Mouse (Mus musculus) neural tube, embryonic 14.5 days (tissue): ENCODE measurements around the gene Tcf19. TPM values are rescaled to one million over a fixed set of nuclear protein-coding genes. Genes with fewer than 3 reads are reported as not detected.

Experiments
- ATAC-seq: fragments of 200-750 bp; cut with Nextera tagmentation; 2 replicates; pipeline ENCODE4 v1.8.0; 2017; ENCODE audit warnings: low read depth, mild to moderate bottlenecking, moderate TSS enrichment, moderate library complexity
- H3K27ac ChIP-seq: fragments of 300-500 bp; sonication (generic); 2 replicates; pipeline ENCODE4 v1.5.1; 2014; ENCODE audit warnings: low read depth, mild to moderate bottlenecking, control low read depth, low read length, moderate library complexity, mixed read lengths
- H3K27me3 ChIP-seq: fragments of 300-500 bp; sonication (generic); 2 replicates; pipeline ENCODE4 v1.6.1; 2014; ENCODE audit warnings: low read length; ENCODE audit not compliant: control insufficient read depth, insufficient read depth
- H3K36me3 ChIP-seq: fragments of 300-500 bp; sonication (generic); 2 replicates; pipeline ENCODE4 v1.6.1; 2014; ENCODE audit warnings: low read length, mixed read lengths; ENCODE audit not compliant: control insufficient read depth, insufficient read depth
- H3K4me1 ChIP-seq: fragments of 300-500 bp; sonication (generic); 2 replicates; pipeline ENCODE4 v1.6.1; 2014; ENCODE audit warnings: low read length; ENCODE audit not compliant: control insufficient read depth, insufficient read depth
- H3K4me2 ChIP-seq: fragments of 300-500 bp; sonication (generic); 2 replicates; pipeline ENCODE4 v1.6.1; 2014; ENCODE audit warnings: mild to moderate bottlenecking, low read depth, low read length, control low read depth
- H3K4me3 ChIP-seq: fragments of 300-500 bp; sonication (generic); 2 replicates; pipeline ENCODE4 v1.5.1; 2014; ENCODE audit warnings: low read depth, low read length, control low read depth, mixed read lengths
- H3K9ac ChIP-seq: fragments of 300-500 bp; sonication (generic); replicated peaks from 2 replicates; pipeline ENCODE4 v1.6.1; 2014; ENCODE audit warnings: low read depth, mild to moderate bottlenecking, control low read depth, low read length, mixed read lengths
- H3K9me3 ChIP-seq: fragments of 300-500 bp; sonication (generic); 2 replicates; pipeline ENCODE4 v1.6.1; 2016; ENCODE audit warnings: low read length; ENCODE audit not compliant: control insufficient read depth
- WGBS: fragments of 180-500 bp; shearing (Covaris S2); extraction: QIAGEN DNeasy Blood & Tissue Kit; methylation state at CpG from one replicate; pipeline ENCODE4 v1.1.7; 2014; 5-methylcytosine and 5-hydroxymethylcytosine counted together
- polyA plus RNA-seq: library from polyadenylated mRNA; unstranded; fragments of >200 nt; fragmentation: Nextera tagmentation; extraction: Ambion mirVana; gene quantifications from 2 replicates; pipeline ENCODE4 v1.2.1, GENCODE M21; 2014

The Tcf19 gene
- polyA plus RNA-seq = 8.9 and 10.6 TPM in 2 replicates

GRCm38 (mm10) chr17:35516652-35517500, at the start of gene Tcf19, which contains the start of gene Cchcr1:
TSS of gene Tcf19 (minus strand) at chr17:35516824.
TSS of gene Cchcr1 (plus strand) at chr17:35517100.
- peak within 1 kb of the TSS; percentile 67 for H3K4me2 ChIP-seq
- no peaks in the 10 kb centered on the region for H3K36me3 ChIP-seq
- H3K27me3 ChIP-seq = no peaks in the 10 kb centered on the region
- WGBS = under 1% methylated on average over 65 of the region's 67 CpGs
- H3K27ac ChIP-seq = no peak within 1 kb of the TSS
- no peaks in the 10 kb centered on the region for H3K9me3 ChIP-seq
- peak; percentile 96 for ATAC-seq
- peak within 1 kb of the TSS; percentile 47 for H3K4me3 ChIP-seq
- H3K9ac ChIP-seq = peak within 1 kb of the TSS; percentile 37
- H3K4me1 ChIP-seq = peaks cover 9% of the 10 kb centered on the region; the same call in 1 of the 2 replicates

GRCm38 (mm10) chr17:35558216-35558615, 41.6 kb upstream of the Tcf19 start:
- H3K27ac ChIP-seq = no peak overlapping the region
- H3K9me3 ChIP-seq = no peaks in the 10 kb centered on the region
- no peaks in the 10 kb centered on the region for H3K4me1 ChIP-seq
- H3K9ac ChIP-seq = no peak overlapping the region
- no peak overlapping the region for H3K4me3 ChIP-seq
- no peak for ATAC-seq
- H3K36me3 ChIP-seq = no peaks in the 10 kb centered on the region
- WGBS = 65% methylated on average over 8 of the region's 8 CpGs
- no peaks in the 10 kb centered on the region for H3K27me3 ChIP-seq
- H3K4me2 ChIP-seq = no peak overlapping the region

- no peaks in the 10 kb centered on the region for H3K27me3 ChIP-seq
- no peaks in the 10 kb centered on the region for H3K36me3 ChIP-seq
- no peaks in the 10 kb centered on the region for H3K4me1 ChIP-seq
- H3K9ac ChIP-seq = no peak overlapping the region
- H3K27ac ChIP-seq = no peak overlapping the region
- no peak overlapping the region for H3K4me3 ChIP-seq
- no peak for ATAC-seq
- 79% methylated on average over 9 of the region's 9 CpGs for WGBS
- no peak overlapping the region for H3K4me2 ChIP-seq
- H3K9me3 ChIP-seq = no peaks in the 10 kb centered on the region
Observed at GRCm38 (mm10) chr17:35557351-35557750, 40.7 kb upstream of the Tcf19 start.

- no peak overlapping the region for H3K9ac ChIP-seq
- H3K36me3 ChIP-seq = no peaks in the 10 kb centered on the region
- no peak overlapping the region for H3K27ac ChIP-seq
- H3K9me3 ChIP-seq = no peaks in the 10 kb centered on the region
- no peak for ATAC-seq
- H3K4me3 ChIP-seq = no peak overlapping the region
- H3K27me3 ChIP-seq = no peaks in the 10 kb centered on the region
- no peak overlapping the region for H3K4me2 ChIP-seq
- WGBS = 33% methylated on average over 5 of the region's 5 CpGs
- H3K4me1 ChIP-seq = no peaks in the 10 kb centered on the region
Observed at GRCm38 (mm10) chr17:35556812-35557211, 40.2 kb upstream of the Tcf19 start.

GRCm38 (mm10) chr17:35556186-35556765, 39.7 kb upstream of the Tcf19 start:
- no peak for ATAC-seq
- Histone ChIP-seq H3K9me3 (no peaks in the 10 kb centered on the region), H3K4me2 (no peak overlapping the region), H3K36me3 (no peaks in the 10 kb centered on the region), H3K4me1 (no peaks in the 10 kb centered on the region), H3K27ac (no peak overlapping the region), H3K27me3 (no peaks in the 10 kb centered on the region), H3K9ac (no peak overlapping the region), H3K4me3 (no peak overlapping the region)
- 89% methylated on average over 13 of the region's 13 CpGs for WGBS

- WGBS = 89% methylated on average over 18 of the region's 18 CpGs
- no peak overlapping the region for H3K4me2 ChIP-seq
- ATAC-seq = no peak
- no peaks in the 10 kb centered on the region for H3K4me1 ChIP-seq
- H3K27me3 ChIP-seq = no peaks in the 10 kb centered on the region
- no peak overlapping the region for H3K27ac ChIP-seq
- H3K9ac ChIP-seq = no peak overlapping the region
- H3K36me3 ChIP-seq = no peaks in the 10 kb centered on the region
- H3K4me3 ChIP-seq = no peak overlapping the region
- no peaks in the 10 kb centered on the region for H3K9me3 ChIP-seq
Observed at GRCm38 (mm10) chr17:35554761-35555397, 38.3 kb upstream of the Tcf19 start.

GRCm38 (mm10) chr17:35554321-35554720, 37.7 kb upstream of the Tcf19 start:
- H3K27me3 ChIP-seq = no peaks in the 10 kb centered on the region
- 87% methylated on average over 5 of the region's 5 CpGs for WGBS
- H3K27ac ChIP-seq = no peak overlapping the region
- no peak for ATAC-seq
- no peaks in the 10 kb centered on the region for H3K36me3 ChIP-seq
- no peak overlapping the region for H3K9ac ChIP-seq
- H3K4me1 ChIP-seq = no peaks in the 10 kb centered on the region
- H3K4me2 ChIP-seq = no peak overlapping the region
- H3K4me3 ChIP-seq = no peak overlapping the region
- H3K9me3 ChIP-seq = no peaks in the 10 kb centered on the region

- no peak for ATAC-seq
- 79% methylated on average over 10 of the region's 10 CpGs for whole genome bisulfite sequencing
- no peak within 1 kb of the TSS for H3K9ac ChIP-seq
- no peak within 1 kb of the TSS for H3K4me3 ChIP-seq
- no peak within 1 kb of the TSS for H3K4me2 ChIP-seq
- H3K4me1 ChIP-seq = no peaks in the 10 kb centered on the region
- no peaks in the 10 kb centered on the region for H3K9me3 ChIP-seq
- no peaks in the 10 kb centered on the region for H3K36me3 ChIP-seq
- no peak within 1 kb of the TSS for H3K27ac ChIP-seq
- no peaks in the 10 kb centered on the region for H3K27me3 ChIP-seq
Observed at GRCm38 (mm10) chr17:35551881-35552414, 35.3 kb upstream of the Tcf19 start, which contains the start of gene Cdsn. TSS of gene Cdsn (plus strand) at chr17:35552128.
